Mouse (Mus musculus) spleen, adult 2 months (tissue): ENCODE measurements at regions not wholly inside any gene's neighbourhood (a gene's known extent, or its start where the extent isn't known, plus 50 kb on each side); places are given as distances from the start of the nearest gene placed in this dataset.

ENCODE experiments used
- CTCF ChIP-seq: fragments of 200-500 bp; IDR thresholded peaks from 2 replicates; pipeline ENCODE4 v1.5.1; 2011; ENCODE audit warnings: mild to moderate bottlenecking, inconsistent platforms; ENCODE audit not compliant: insufficient read depth, insufficient read length, insufficient replicate concordance; ENCODE audit errors: extremely low read depth
- POLR2A ChIP-seq: fragments of 200-500 bp; IDR thresholded peaks from 2 replicates; pipeline ENCODE4 v1.6.1; 2011; ENCODE audit warnings: low read depth, low read length, inconsistent platforms

DNA sequence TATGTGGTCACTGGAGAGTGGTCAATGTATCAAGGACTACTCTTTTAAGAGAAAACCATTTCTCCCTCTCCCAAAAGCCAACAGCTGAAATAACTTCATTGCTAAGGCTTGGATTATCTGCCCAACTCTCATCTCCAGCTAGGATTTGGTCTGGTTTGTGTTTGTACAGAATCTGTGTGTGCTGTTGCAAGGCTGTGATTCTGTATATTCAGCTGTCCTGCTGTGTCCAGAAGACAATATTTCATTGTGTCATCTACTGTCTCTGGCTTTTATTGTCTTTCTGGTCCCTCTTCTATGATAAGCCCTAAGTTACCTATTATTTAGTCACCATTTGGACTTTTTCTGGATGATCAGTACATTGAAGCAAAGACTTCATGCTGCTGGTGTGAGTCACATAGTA is 110.9 kb downstream of the Cenpc1 start:
- no peak for TF ChIP-seq CTCF
- TF ChIP-seq POLR2A, result no peak
